In genomic region chr14:105312944-105313343, GRCm38 (mm10) we compare ENCODE assay signal across 14 mouse cellular contexts.
"Had no signal": no experiment of that assay in that cellular context is flagged by ENCODE, and none has a peak within 500 bp of the region (broad histone marks: within the 10 kb centered on the region; RNA-seq: fewer than 3 reads in every experiment).

No protein-coding gene starts in this region.

- H3K4me1 ChIP-seq: liver, embryonic 15.5 days; midbrain, embryonic 15.5 days had no signal

- H3K9ac ChIP-seq: kidney, embryonic 15.5 days; limb, embryonic 13.5 days; liver, embryonic 15.5 days; midbrain, embryonic 15.5 days; neural tube, embryonic 13.5 days had no signal

- H3K4me2 ChIP-seq: kidney, embryonic 15.5 days; limb, embryonic 13.5 days; liver, embryonic 11.5 days; liver, embryonic 15.5 days; midbrain, embryonic 15.5 days; neural tube, embryonic 13.5 days had no signal

- H3K27ac ChIP-seq: kidney, embryonic 15.5 days; limb, embryonic 13.5 days; liver, embryonic 15.5 days; midbrain, embryonic 15.5 days; neural tube, embryonic 13.5 days had no signal

- H3K4me3 ChIP-seq: kidney, embryonic 15.5 days; limb, embryonic 13.5 days; liver, embryonic 15.5 days; midbrain, embryonic 15.5 days; neural tube, embryonic 13.5 days had no signal

- H3K27me3 ChIP-seq: kidney, embryonic 15.5 days; limb, embryonic 13.5 days; liver, embryonic 15.5 days; midbrain, embryonic 15.5 days; neural tube, embryonic 13.5 days had no signal

- H3K9me3 ChIP-seq: kidney, embryonic 15.5 days; limb, embryonic 13.5 days; liver, embryonic 15.5 days; midbrain, embryonic 15.5 days; neural tube, embryonic 13.5 days had no signal

- ATAC-seq: lung, postnatal 0 days had no signal

- DNase-seq: kidney, postnatal 14 days; left cerebral cortex, postnatal 4 days; lung, adult 2 months; lung, postnatal 36 days; right cerebral cortex, adult 18-20 months; right cerebral cortex, postnatal 25 days; thymus, postnatal 36 days had no signal
